Mouse (Mus musculus) limb, embryonic 14.5 days (tissue): ENCODE data around the gene Scfd2. TPM values are rescaled to one million over a fixed set of nuclear protein-coding genes. Genes with fewer than 3 reads are reported as not detected.

Experiments used
- ATAC-seq: fragments of 200-750 bp; cut with Nextera tagmentation; 2 replicates; pipeline ENCODE4 v1.8.0; 2017; ENCODE audit warnings: low read depth, moderate number of reproducible peaks, moderate TSS enrichment; ENCODE audit not compliant: low FRiP score
- DNase-seq: peaks from one replicate; pipeline ENCODE4 v3.0.0-alpha.2; 2015; ENCODE audit warnings: low spot score
- H3K27ac ChIP-seq: fragments of 300-500 bp; sonication (generic); replicated peaks from 2 replicates; pipeline ENCODE4 v1.5.1; 2014; ENCODE audit warnings: low read depth, mild to moderate bottlenecking, low read length, moderate library complexity, mixed read lengths
- H3K27me3 ChIP-seq: fragments of 300-500 bp; sonication (generic); 2 replicates; pipeline ENCODE4 v1.6.1; 2014; ENCODE audit warnings: low read length, mixed read lengths; ENCODE audit not compliant: control insufficient read depth, insufficient read depth
- H3K36me3 ChIP-seq: fragments of 300-500 bp; sonication (generic); 2 replicates; pipeline ENCODE4 v1.6.1; 2014; ENCODE audit warnings: mild to moderate bottlenecking, low read length, moderate library complexity, mixed read lengths; ENCODE audit not compliant: control insufficient read depth, insufficient read depth
- H3K4me1 ChIP-seq: fragments of 300-500 bp; sonication (generic); 2 replicates; pipeline ENCODE4 v1.6.1; 2014; ENCODE audit warnings: antibody characterized with exemption, low read length, mixed read lengths; ENCODE audit not compliant: control insufficient read depth, insufficient read depth
- H3K4me2 ChIP-seq: fragments of 300-500 bp; sonication (generic); replicated peaks from 2 replicates; pipeline ENCODE4 v1.6.1; 2014; ENCODE audit warnings: low read depth, mild to moderate bottlenecking, low read length, moderate library complexity; ENCODE audit not compliant: severe bottlenecking
- H3K4me3 ChIP-seq: fragments of 300-500 bp; sonication (generic); replicated peaks from 2 replicates; pipeline ENCODE4 v1.5.1; 2014; ENCODE audit warnings: low read length
- H3K9ac ChIP-seq: fragments of 300-500 bp; sonication (generic); 2 replicates; pipeline ENCODE4 v1.6.1; 2014; ENCODE audit warnings: mild to moderate bottlenecking, low read depth, low read length, moderate library complexity; ENCODE audit not compliant: severe bottlenecking
- H3K9me3 ChIP-seq: fragments of 300-500 bp; sonication (generic); 2 replicates; pipeline ENCODE4 v1.6.1; 2016; ENCODE audit warnings: low read length; ENCODE audit not compliant: control insufficient read depth
- POLR2A ChIP-seq: fragments of 200-500 bp; IDR thresholded peaks from 2 replicates; pipeline ENCODE4 v1.8.0; 2012; ENCODE audit warnings: inconsistent platforms, mild to moderate bottlenecking, moderate library complexity, borderline replicate concordance; ENCODE audit not compliant: insufficient read depth, insufficient read length; ENCODE audit errors: extremely low read depth
- WGBS: fragments of 180-500 bp; shearing (Covaris S2); extraction: QIAGEN DNeasy Blood & Tissue Kit; methylation state at CpG from one replicate; pipeline ENCODE4 v1.1.7; 2014; 5-methylcytosine and 5-hydroxymethylcytosine counted together
- polyA plus RNA-seq, 2 experiments: library from polyadenylated mRNA; depleted of rRNA in 1 of 2; stranded (reverse) in 1 of 2; unstranded in 1 of 2; fragments of >200 nt; fragmentation: Nextera tagmentation in 1 of 2; extraction: Ambion mirVana in 1 of 2; gene quantifications; 2 replicates each; pipeline versions ENCODE4 v1.2.1 to v1.2.3; 2012 to 2014

The Scfd2 gene
- polyA plus RNA-seq, 2 experiments: 9.6 to 16.2 TPM

DNA sequence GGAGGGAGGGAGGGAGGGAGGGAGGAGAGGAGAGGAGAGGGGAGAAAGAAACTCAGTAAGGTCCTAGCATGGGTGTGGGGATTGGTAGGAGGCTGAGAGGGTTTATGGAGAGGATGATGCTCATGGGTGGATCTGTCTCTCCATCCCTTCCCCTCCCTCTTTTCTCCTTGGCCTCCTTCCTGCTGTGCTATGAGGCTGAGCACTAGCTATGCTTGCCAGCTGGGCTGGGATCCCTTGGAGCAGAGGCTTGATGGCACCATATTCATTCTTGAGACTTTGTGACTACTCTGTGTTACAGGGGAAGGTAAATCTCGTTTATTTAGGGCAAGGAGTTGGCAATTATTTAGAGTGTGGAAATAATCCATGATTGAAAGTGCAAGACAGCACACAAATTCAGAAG lies 302.6 kb downstream of the Scfd2 start:
- Histone ChIP-seq H3K27ac (no peak overlapping the region), H3K36me3 (no peaks in the 10 kb centered on the region), H3K4me2 (no peak overlapping the region), H3K27me3 (no peaks in the 10 kb centered on the region), H3K4me3 (no peak overlapping the region), H3K9ac (no peak overlapping the region), H3K4me1 (0 out of 2 replicates have a peak, but pooled peaks cover 2% of the 10 kb centered on the region), H3K9me3 (no peaks in the 10 kb centered on the region)
- DNase-seq (no peak), ATAC-seq (no peak)
- 56% methylated on average over 1 of the region's 1 CpGs for WGBS
- no peak for TF ChIP-seq POLR2A

DNA sequence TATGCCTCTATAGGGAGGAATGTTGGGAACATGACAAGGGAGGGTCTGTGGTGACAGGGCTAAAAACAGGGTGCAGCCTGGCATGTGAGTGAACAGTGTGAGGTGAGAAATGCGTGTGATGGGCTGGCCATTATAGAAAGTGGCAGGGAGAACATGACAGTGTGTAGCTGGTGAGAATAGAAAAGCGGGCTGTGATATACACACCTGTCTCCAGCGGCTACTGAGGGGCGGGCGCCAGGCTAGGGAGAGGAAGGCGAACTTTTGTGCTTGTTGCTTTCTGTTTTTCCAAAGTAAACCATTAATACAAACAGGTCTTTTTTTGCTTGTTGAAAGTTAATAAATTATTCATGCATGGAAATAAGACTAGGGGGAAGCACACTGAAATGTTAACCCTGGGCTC lies 304.2 kb downstream of the Scfd2 start:
- TF ChIP-seq POLR2A: no peak
- WGBS: 91% methylated on average over 6 of the region's 6 CpGs
- Histone ChIP-seq H3K4me1 (0 out of 2 replicates have a peak, but pooled peaks cover 2% of the 10 kb centered on the region), H3K27me3 (no peaks in the 10 kb centered on the region), H3K4me3 (no peak overlapping the region), H3K9me3 (no peaks in the 10 kb centered on the region), H3K36me3 (no peaks in the 10 kb centered on the region), H3K27ac (no peak overlapping the region), H3K9ac (no peak overlapping the region), H3K4me2 (no peak overlapping the region)
- ATAC-seq (no peak), DNase-seq (no peak)

DNA sequence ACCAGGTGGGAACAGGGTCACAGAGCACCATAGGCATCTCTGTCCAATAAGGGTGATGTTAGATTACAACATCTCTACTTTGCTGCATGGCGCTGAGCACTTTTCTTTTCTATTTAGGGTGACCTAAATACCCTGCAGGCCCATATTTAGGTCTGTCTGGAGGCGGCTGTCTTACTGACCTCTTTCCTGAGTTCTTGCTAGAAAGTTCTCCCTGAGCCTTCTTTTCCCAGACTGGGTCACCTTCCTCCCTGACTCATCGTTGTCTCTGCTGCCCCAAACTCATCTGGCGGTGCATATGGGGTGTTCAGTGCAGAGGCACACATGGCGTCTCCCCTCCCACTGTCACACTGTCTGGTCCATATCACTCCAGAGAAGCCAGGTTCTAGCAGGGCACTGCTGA lies 305.4 kb downstream of the Scfd2 start:
- WGBS: 92% methylated on average over 5 of the region's 5 CpGs
- DNase-seq: no peak
- H3K27me3 ChIP-seq: no peaks in the 10 kb centered on the region
- H3K36me3 ChIP-seq: no peaks in the 10 kb centered on the region
- no peak overlapping the region for H3K4me3 ChIP-seq
- 0 out of 2 replicates have a peak, but pooled peaks cover 2% of the 10 kb centered on the region for H3K4me1 ChIP-seq
- no peak for ATAC-seq
- H3K9me3 ChIP-seq: no peaks in the 10 kb centered on the region
- no peak overlapping the region for H3K4me2 ChIP-seq
- no peak overlapping the region for H3K9ac ChIP-seq
- no peak overlapping the region for H3K27ac ChIP-seq
- TF ChIP-seq POLR2A: no peak

- H3K4me1 ChIP-seq: no peaks in the 10 kb centered on the region
- WGBS: 73% methylated on average over 6 of the region's 6 CpGs
- H3K4me3 ChIP-seq: no peak overlapping the region
- H3K9me3 ChIP-seq: no peaks in the 10 kb centered on the region
- ATAC-seq (no peak), DNase-seq (no peak)
- no peak overlapping the region for H3K4me2 ChIP-seq
- H3K36me3 ChIP-seq: no peaks in the 10 kb centered on the region
- no peaks in the 10 kb centered on the region for H3K27me3 ChIP-seq
- H3K27ac ChIP-seq: no peak overlapping the region
- no peak overlapping the region for H3K9ac ChIP-seq
- no peak for TF ChIP-seq POLR2A
These were observed 307.1 kb downstream of the Scfd2 start for GRCm38 (mm10) chr5:74224480-74224879.

DNA sequence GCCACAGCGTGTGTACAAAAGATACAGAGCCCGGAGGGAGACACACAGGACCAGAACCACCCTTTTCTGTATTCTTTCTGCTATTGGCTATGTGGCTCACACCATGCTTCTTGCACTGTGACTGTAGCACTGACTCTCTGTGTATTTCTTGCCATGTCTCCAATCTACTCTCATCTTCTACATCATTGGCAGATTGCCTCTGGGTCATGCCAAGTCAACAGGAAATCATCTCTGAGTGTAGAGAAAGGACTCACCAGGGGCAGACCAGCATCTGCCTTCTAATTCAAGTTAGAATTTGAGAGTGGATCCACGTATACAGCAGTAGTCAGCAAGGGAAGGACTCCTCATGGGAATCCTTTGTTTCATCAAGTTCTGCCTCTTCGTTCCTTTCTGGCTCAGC lies 308.9 kb downstream of the Scfd2 start:
- H3K4me1 ChIP-seq: peaks cover 7% of the 10 kb centered on the region; the same call in 1 of the 2 replicates
- 86% methylated on average over 4 of the region's 4 CpGs for WGBS
- no peak overlapping the region for H3K9ac ChIP-seq
- H3K4me3 ChIP-seq: no peak overlapping the region
- H3K27me3 ChIP-seq: no peaks in the 10 kb centered on the region
- DNase-seq (no peak), ATAC-seq (no peak)
- H3K9me3 ChIP-seq: no peaks in the 10 kb centered on the region
- no peaks in the 10 kb centered on the region for H3K36me3 ChIP-seq
- H3K27ac ChIP-seq: no peak overlapping the region
- no peak for TF ChIP-seq POLR2A
- no peak overlapping the region for H3K4me2 ChIP-seq

DNA sequence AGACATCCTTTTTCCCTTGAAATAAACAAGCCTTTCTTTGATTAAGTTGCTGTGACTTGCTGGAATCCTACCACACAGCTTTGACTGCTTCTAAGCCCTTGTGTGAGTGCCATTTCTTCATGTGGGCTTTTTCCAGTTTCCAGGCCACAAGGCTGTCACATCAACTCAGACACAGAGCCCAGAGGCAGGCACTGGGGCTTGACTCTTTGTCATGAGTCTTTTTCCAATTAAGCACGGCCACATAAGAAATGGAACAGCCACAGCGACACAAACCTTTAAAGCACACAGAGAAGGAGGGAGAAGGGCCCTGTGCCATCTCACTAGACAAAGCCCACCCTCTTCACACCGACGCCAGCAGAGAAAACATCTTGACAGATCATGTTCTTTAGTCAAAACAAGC lies 313.0 kb downstream of the Scfd2 start:
- no peak overlapping the region for H3K9ac ChIP-seq
- no peak for ATAC-seq
- 45% methylated on average over 4 of the region's 4 CpGs for WGBS
- H3K27me3 ChIP-seq: no peaks in the 10 kb centered on the region
- TF ChIP-seq POLR2A: no peak
- H3K36me3 ChIP-seq: no peaks in the 10 kb centered on the region
- no peak for DNase-seq
- H3K4me3 ChIP-seq: no peak overlapping the region
- H3K27ac ChIP-seq: no peak overlapping the region
- no peaks in the 10 kb centered on the region for H3K9me3 ChIP-seq
- peaks cover 20% of the 10 kb centered on the region for H3K4me1 ChIP-seq
- no peak overlapping the region for H3K4me2 ChIP-seq
